30 mouse cellular contexts compared by ENCODE assay signal in the genomic region with DNA sequence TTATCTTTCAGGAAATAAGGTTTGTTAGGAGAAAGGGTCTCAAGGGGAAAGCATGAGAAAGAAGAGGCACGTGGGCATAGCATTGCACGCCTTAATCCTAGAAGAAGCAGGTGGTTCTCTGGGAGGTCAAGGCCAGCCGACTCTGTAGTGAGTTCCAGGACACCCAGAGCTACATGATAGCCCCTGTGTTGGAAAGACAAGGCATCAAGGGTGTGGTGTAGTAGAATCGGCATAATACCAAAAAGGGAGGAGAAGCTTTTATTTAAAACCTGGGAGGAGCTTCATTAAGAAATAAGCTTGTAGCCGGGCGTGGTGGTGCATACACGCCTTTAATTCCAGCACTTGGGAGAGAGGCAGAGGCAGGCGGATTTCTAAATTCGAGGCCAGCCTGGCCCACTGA. TPM values are rescaled to one million over a fixed set of nuclear protein-coding genes. Genes with fewer than 3 reads are reported as not detected.
DNase-seq lines count a peak whose midpoint lies in the region; ATAC-seq and TF ChIP-seq lines count a peak whose summit lies in the region.
"Had no signal": no experiment of that assay in that cellular context is flagged by ENCODE, and none has a peak within 500 bp of the region (broad histone marks: within the 10 kb centered on the region; RNA-seq: fewer than 3 reads in every experiment).

No protein-coding gene starts in this region.

- in situ Hi-C loops in ES-E14 (cut with MboI; ENCODE audit: low sequenced_read_pairs in 2 of 2, unreplicated experiment in 2 of 2): no loop called here

- 0 out of 2 replicates have a peak overlapping the region, but pooled peaks have one; percentile 26 for H3K9ac ChIP-seq in liver, embryonic 13.5 days
- H3K9ac ChIP-seq in liver, postnatal 0 days (replicated peaks): no peak overlapping the region
- H3K9ac ChIP-seq in ES-E14 (ENCODE audit: insufficient read depth, low read depth, low read length, poor library complexity, severe bottlenecking): no peak overlapping the region
- no peak overlapping the region for H3K9ac ChIP-seq in midbrain, embryonic 16.5 days (ENCODE audit: low read depth, low read length)
- H3K9ac ChIP-seq: embryonic facial prominence, embryonic 13.5 days; forebrain, embryonic 12.5 days; forebrain, embryonic 15.5 days; heart, embryonic 15.5 days; hindbrain, embryonic 15.5 days had no signal

- no peak overlapping the region for H3K27ac ChIP-seq in liver, embryonic 13.5 days
- H3K27ac ChIP-seq in liver, postnatal 0 days (ENCODE audit: low read depth): no peak overlapping the region
- peak overlapping the region; percentile 49; the same call in 1 of the 2 replicates for H3K27ac ChIP-seq in ES-E14 (ENCODE audit: insufficient read depth, low read depth, low read length, poor library complexity, severe bottlenecking)
- H3K27ac ChIP-seq in midbrain, embryonic 16.5 days (ENCODE audit: low read length): no peak overlapping the region
- H3K27ac ChIP-seq: embryonic facial prominence, embryonic 10.5 days; embryonic facial prominence, embryonic 13.5 days; forebrain, embryonic 12.5 days; forebrain, embryonic 15.5 days; heart, embryonic 15.5 days; hindbrain, embryonic 15.5 days had no signal

- peaks cover 60% of the 10 kb centered on the region for H3K4me1 ChIP-seq in liver, embryonic 13.5 days (replicated peaks)
- peaks cover 14% of the 10 kb centered on the region for H3K4me1 ChIP-seq in liver, postnatal 0 days (ENCODE audit: insufficient read depth)
- H3K4me1 ChIP-seq in ES-E14 (ENCODE audit: control insufficient read depth in 2 of 2, insufficient read depth in 2 of 2, low read length in 2 of 2, poor library complexity in 1 of 2): peaks cover 5 to 10% of the 10 kb centered on the region in 2 experiments
- 0 out of 2 replicates have a peak, but pooled peaks cover 2% of the 10 kb centered on the region for H3K4me1 ChIP-seq in midbrain, embryonic 16.5 days (ENCODE audit: control insufficient read depth, insufficient read depth, low read length)
- H3K4me1 ChIP-seq: embryonic facial prominence, embryonic 10.5 days; forebrain, embryonic 12.5 days had no signal

- no peak for TF ChIP-seq CTCF in liver, postnatal 0 days (IDR thresholded peaks at IDR 0.05; ENCODE audit: low read depth)

- no peak for ATAC-seq in liver, embryonic 13.5 days (ENCODE audit: low read depth)
- ATAC-seq in liver, postnatal 0 days: no peak
- peak; percentile 63 for ATAC-seq in megakaryocyte progenitor cell, adult 5-6 weeks (replicated peaks; ENCODE audit: poor library complexity)
- no peak for ATAC-seq in midbrain, embryonic 16.5 days
- ATAC-seq: forebrain, embryonic 15.5 days had no signal

- no peak for TF ChIP-seq EP300 in liver, postnatal 0 days (IDR thresholded peaks at IDR 0.05; ENCODE audit: low read depth)

- no peak overlapping the region for H3K4me2 ChIP-seq in liver, embryonic 13.5 days
- H3K4me2 ChIP-seq in liver, postnatal 0 days (ENCODE audit: low read depth, low read length): no peak overlapping the region
- H3K4me2 ChIP-seq in midbrain, embryonic 16.5 days (ENCODE audit: low read length): no peak overlapping the region
- H3K4me2 ChIP-seq: embryonic facial prominence, embryonic 13.5 days; forebrain, embryonic 12.5 days; forebrain, embryonic 15.5 days; heart, embryonic 12.5 days; heart, embryonic 15.5 days; hindbrain, embryonic 15.5 days had no signal

- DNase-seq in liver, embryonic 13.5 days: no peak
- DNase-seq in liver, postnatal 0 days: no peak
- no peak for DNase-seq in ES-E14 (ENCODE audit: low read depth, low spot score)
- DNase-seq in right cerebral cortex, postnatal 4 days: no peak
- DNase-seq in layer of hippocampus, adult 9-10 months (ENCODE audit: low spot score): no peak
- DNase-seq: adrenal gland, postnatal 14 days; B cell, adult 2 months; cerebellum, adult 11 months; cerebellum, adult 2 months; cerebellum, adult 9-11 months; cerebellum, postnatal 25 days; embryo, embryonic 11 days; gastrocnemius, postnatal 25 days; heart, adult 18-20 months; heart, postnatal 10 days; heart, postnatal 36 days had no signal

- 0 out of 2 replicates have a peak, but pooled peaks cover 2% of the 10 kb centered on the region for H3K36me3 ChIP-seq in liver, embryonic 13.5 days
- H3K36me3 ChIP-seq in liver, postnatal 0 days (replicated peaks; ENCODE audit: insufficient read depth, low read length): peaks cover 4% of the 10 kb centered on the region
- H3K36me3 ChIP-seq in ES-E14 (ENCODE audit: control insufficient read depth, insufficient read depth, low read length, poor library complexity, severe bottlenecking): no peaks in the 10 kb centered on the region
- H3K36me3 ChIP-seq in midbrain, embryonic 16.5 days (ENCODE audit: control insufficient read depth, insufficient read depth, low read length): no peaks in the 10 kb centered on the region
- H3K36me3 ChIP-seq: embryonic facial prominence, embryonic 13.5 days; forebrain, embryonic 12.5 days; forebrain, embryonic 15.5 days; heart, embryonic 15.5 days; hindbrain, embryonic 15.5 days had no signal

- H3K4me3 ChIP-seq in liver, embryonic 13.5 days (replicated peaks): no peak overlapping the region
- H3K4me3 ChIP-seq in liver, postnatal 0 days (ENCODE audit: low read depth, low read length): no peak overlapping the region
- no peak overlapping the region for H3K4me3 ChIP-seq in ES-E14 (ENCODE audit: insufficient read depth in 1 of 2, low read depth in 1 of 2, low read length in 2 of 2, poor library complexity in 1 of 2, severe bottlenecking in 1 of 2)
- H3K4me3 ChIP-seq in midbrain, embryonic 16.5 days (ENCODE audit: low read depth, low read length): no peak overlapping the region
- H3K4me3 ChIP-seq: embryonic facial prominence, embryonic 10.5 days; embryonic facial prominence, embryonic 13.5 days; erythroblast, embryonic 14.5 days; forebrain, embryonic 12.5 days; forebrain, embryonic 15.5 days; heart, embryonic 12.5 days; heart, embryonic 15.5 days; hindbrain, embryonic 15.5 days had no signal

- H3K9me3 ChIP-seq in liver, embryonic 13.5 days (replicated peaks): no peaks in the 10 kb centered on the region
- no peaks in the 10 kb centered on the region for H3K9me3 ChIP-seq in liver, postnatal 0 days (ENCODE audit: low read length)
- no peaks in the 10 kb centered on the region for H3K9me3 ChIP-seq in ES-E14 (ENCODE audit: control insufficient read depth, insufficient read depth, low read depth, low read length)
- no peaks in the 10 kb centered on the region for H3K9me3 ChIP-seq in midbrain, embryonic 16.5 days (replicated peaks; ENCODE audit: control insufficient read depth, low read length, poor library complexity, severe bottlenecking)
- H3K9me3 ChIP-seq: embryonic facial prominence, embryonic 10.5 days; embryonic facial prominence, embryonic 13.5 days; forebrain, embryonic 12.5 days; forebrain, embryonic 15.5 days; heart, embryonic 12.5 days; heart, embryonic 15.5 days; hindbrain, embryonic 15.5 days had no signal

- WGBS in liver, embryonic 13.5 days (ENCODE audit: insufficient replicate concordance): 58% methylated on average over 9 of the region's 9 CpGs
- 69% methylated on average over 9 of the region's 9 CpGs for WGBS in liver, postnatal 0 days (ENCODE audit: insufficient replicate concordance)
- WGBS in midbrain, embryonic 16.5 days: 82% methylated on average over 9 of the region's 9 CpGs

- no peaks in the 10 kb centered on the region for H3K27me3 ChIP-seq in liver, embryonic 13.5 days
- H3K27me3 ChIP-seq in liver, postnatal 0 days (ENCODE audit: insufficient read depth, low read length): no peaks in the 10 kb centered on the region
- H3K27me3 ChIP-seq in midbrain, embryonic 16.5 days (ENCODE audit: control insufficient read depth, insufficient read depth, low read depth, low read length): no peaks in the 10 kb centered on the region
- H3K27me3 ChIP-seq: CH12.LX; embryonic facial prominence, embryonic 13.5 days; forebrain, embryonic 12.5 days; forebrain, embryonic 15.5 days; heart, embryonic 12.5 days; heart, embryonic 15.5 days; hindbrain, embryonic 15.5 days had no signal

TF ChIP-seq in ES-E14, 5 proteins besides CTCF, POLR2A, EP300 and RAD21:
- no peak for TF ChIP-seq HCFC1 (IDR thresholded peaks at IDR 0.05; ENCODE audit: borderline replicate concordance, insufficient read depth, low read length)

RNA-seq across cellular contexts. Expression of gene Ube2r2, which starts 21.4 kb away (rescaled TPM):
- 38.9 and 39.9 TPM in 2 replicates for polyA plus RNA-seq in liver, embryonic 13.5 days (2015; fragmentation: Nextera tagmentation; extraction: Ambion mirVana)
- 39.4 and 43.9 TPM in 2 replicates for polyA plus RNA-seq in liver, postnatal 0 days (2015; fragmentation: Nextera tagmentation; extraction: Ambion mirVana)
- total RNA-seq in ES-E14 (2012; rRNA removed): 47.4 and 52.3 TPM in 2 replicates
- total RNA-seq in megakaryocyte progenitor cell, adult 5-6 weeks (2015): 131 and 149 TPM in 2 replicates
- total RNA-seq in megakaryocyte progenitor cell, adult 5-6 weeks (2017): 29.9 and 33.4 TPM in 2 replicates
- 51.1 and 57.5 TPM in 2 replicates for polyA plus RNA-seq in midbrain, embryonic 16.5 days (2015; fragmentation: Nextera tagmentation; extraction: Ambion mirVana)

RNA-seq across cellular contexts. Expression of gene Nol6, which starts 32.7 kb away (rescaled TPM):
- 11.6 and 15.2 TPM in 2 replicates for polyA plus RNA-seq in liver, embryonic 13.5 days (2015; fragmentation: Nextera tagmentation; extraction: Ambion mirVana)
- 4.3 and 4.7 TPM in 2 replicates for polyA plus RNA-seq in liver, postnatal 0 days (2015; fragmentation: Nextera tagmentation; extraction: Ambion mirVana)
- 67.5 and 69.4 TPM in 2 replicates for total RNA-seq in ES-E14 (2012; rRNA removed)
- 20.3 and 22.8 TPM in 2 replicates for total RNA-seq in megakaryocyte progenitor cell, adult 5-6 weeks (2015)
- total RNA-seq in megakaryocyte progenitor cell, adult 5-6 weeks (2017): 20.5 and 22.4 TPM in 2 replicates
- polyA plus RNA-seq in midbrain, embryonic 16.5 days (2015; fragmentation: Nextera tagmentation; extraction: Ambion mirVana): 40.9 and 43.6 TPM in 2 replicates

RNA-seq across cellular contexts. Expression of gene Aqp3, which starts 59.0 kb away (rescaled TPM):
- polyA plus RNA-seq in liver, embryonic 13.5 days (2015; fragmentation: Nextera tagmentation; extraction: Ambion mirVana): 13.8 and 14.7 TPM in 2 replicates
- 7.3 and 10.7 TPM in 2 replicates for polyA plus RNA-seq in liver, postnatal 0 days (2015; fragmentation: Nextera tagmentation; extraction: Ambion mirVana)
- total RNA-seq in ES-E14 (2012; rRNA removed): 62.9 and 87.0 TPM in 2 replicates
- not detected in 2 replicates for total RNA-seq in megakaryocyte progenitor cell, adult 5-6 weeks (2015)
- total RNA-seq in megakaryocyte progenitor cell, adult 5-6 weeks (2017): not detected in 2 replicates
- polyA plus RNA-seq in midbrain, embryonic 16.5 days (2015; fragmentation: Nextera tagmentation; extraction: Ambion mirVana): 0.24 and 0.41 TPM in 2 replicates
- total RNA-seq: adrenal gland, adult 18-20 months; adrenal gland, postnatal 14 days; CH12.LX; gastrocnemius, adult 8-10 months; gastrocnemius, postnatal 25 days; heart, postnatal 36 days had no signal
- polyA plus RNA-seq: cortical plate, adult 2 months had no signal
